Mouse (Mus musculus): ENCODE data around the gene Gm13199. TPM values are rescaled to one million over a fixed set of nuclear protein-coding genes. Genes with fewer than 3 reads are reported as not detected.
A peak's percentile ranks its signal among the peaks of the same experiment; 100 is the strongest.

Gene Gm13199
- total RNA-seq (2022), result under 1 TPM in 1 of 4 experiments, not detected in 3; 0.50 TPM

GRCm38 (mm10) chr2:5862834-5863233 is at the start of gene Gm13199:
TSS of gene Gm13199 (minus strand) at chr2:5862934.
- DNase-seq (ENCODE audit: low spot score), result no peak

- DNase-seq (ENCODE audit: low spot score), result no peak
These were observed 48.7 kb upstream of the Gm13199 start for GRCm38 (mm10) chr2:5911282-5911965.

- DNase-seq (ENCODE audit: low spot score), result peak; percentile 8
These were observed 43.9 kb upstream of the Gm13199 start for GRCm38 (mm10) chr2:5906625-5907024.

DNA sequence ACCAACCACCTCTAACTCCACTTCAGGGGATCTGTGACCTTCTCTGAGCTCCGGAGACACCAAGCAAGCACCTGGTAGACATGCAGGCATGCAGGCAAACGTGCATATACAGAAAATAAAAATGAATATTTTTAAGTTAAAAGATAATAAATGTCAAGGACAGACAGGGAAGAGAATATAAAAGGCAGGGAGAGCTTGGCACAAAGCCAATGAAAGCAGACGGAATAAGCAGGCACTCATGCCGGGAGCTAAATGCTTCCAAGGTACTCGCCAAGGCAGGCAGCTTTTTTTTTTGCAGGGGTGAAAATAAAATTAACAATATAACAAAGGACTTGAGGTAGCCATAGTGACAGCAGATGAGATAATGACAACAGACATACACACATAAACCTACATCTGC is 43.4 kb upstream of the Gm13199 start:
- peak; percentile 8 for DNase-seq (ENCODE audit: low spot score)

- DNase-seq (ENCODE audit: low spot score), result no peak
These were observed 37.4 kb upstream of the Gm13199 start for GRCm38 (mm10) chr2:5900145-5900544.

DNA sequence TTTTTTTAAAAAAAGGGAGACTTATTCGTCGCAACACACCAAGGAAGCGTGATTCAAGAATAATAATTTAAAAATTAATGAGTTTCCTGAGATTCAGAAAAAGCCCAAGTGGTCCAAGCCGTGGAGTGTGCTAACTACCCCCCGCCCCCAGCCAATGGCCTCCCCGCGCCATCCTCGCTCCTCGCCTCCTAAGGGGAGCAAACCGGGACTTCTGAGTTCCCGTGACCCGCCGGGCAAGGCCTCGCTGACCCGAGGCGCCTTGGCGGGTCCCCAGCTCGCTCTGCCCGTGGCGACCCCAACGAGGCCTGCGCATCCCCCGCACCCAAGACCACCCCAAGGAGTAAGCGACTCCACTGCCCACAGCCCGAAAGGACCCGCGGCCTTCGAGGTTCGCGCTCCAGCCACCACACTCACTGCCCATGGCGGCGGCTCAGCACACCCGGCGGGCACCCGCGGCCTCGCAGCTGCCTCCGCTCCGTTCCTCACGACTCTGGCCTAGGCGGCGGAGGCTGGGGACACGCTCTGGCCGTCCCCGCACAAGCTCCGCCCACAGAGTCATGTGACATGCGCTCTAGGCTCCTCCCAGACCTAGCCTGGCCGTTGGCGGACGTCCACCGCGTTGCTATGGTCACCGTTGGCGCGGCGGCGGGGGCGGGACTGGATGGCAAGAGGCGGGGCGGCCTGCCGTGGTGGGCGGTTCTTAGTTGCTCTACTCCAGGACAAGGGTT is 32.3 kb upstream of the Gm13199 start, which contains the start of gene Sec61a2:
Gene Sec61a2 (minus strand): TSS at position 590 of the 728 bp plus-strand sequence.
- DNase-seq (ENCODE audit: low spot score), result peak; percentile 98

GRCm38 (mm10) chr2:5894296-5894695 is 31.6 kb upstream of the Gm13199 start:
- no peak for DNase-seq (ENCODE audit: low spot score)

GRCm38 (mm10) chr2:5889412-5889811 is 26.7 kb upstream of the Gm13199 start:
- no peak for DNase-seq (ENCODE audit: low spot score)

DNA sequence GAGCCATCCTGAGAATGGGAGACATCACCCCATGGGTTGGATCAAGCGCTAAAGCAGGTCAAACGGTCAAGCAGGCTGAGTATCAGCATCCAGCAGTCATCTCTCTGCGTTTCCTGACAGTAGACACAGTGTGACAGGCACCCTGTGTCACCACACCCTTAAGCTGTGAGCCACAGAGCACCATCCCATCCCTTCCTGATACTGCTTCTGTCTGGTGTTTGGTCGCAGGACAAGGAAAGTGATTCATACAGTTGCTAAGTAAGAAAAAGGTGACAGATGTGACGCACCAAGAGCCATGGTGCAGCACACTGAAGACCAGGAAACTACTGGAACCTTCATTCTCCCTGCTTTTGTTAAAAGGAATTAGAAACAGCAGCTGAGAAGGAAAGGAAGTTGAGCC is 26.1 kb upstream of the Gm13199 start:
- no peak for DNase-seq (ENCODE audit: low spot score)

DNA sequence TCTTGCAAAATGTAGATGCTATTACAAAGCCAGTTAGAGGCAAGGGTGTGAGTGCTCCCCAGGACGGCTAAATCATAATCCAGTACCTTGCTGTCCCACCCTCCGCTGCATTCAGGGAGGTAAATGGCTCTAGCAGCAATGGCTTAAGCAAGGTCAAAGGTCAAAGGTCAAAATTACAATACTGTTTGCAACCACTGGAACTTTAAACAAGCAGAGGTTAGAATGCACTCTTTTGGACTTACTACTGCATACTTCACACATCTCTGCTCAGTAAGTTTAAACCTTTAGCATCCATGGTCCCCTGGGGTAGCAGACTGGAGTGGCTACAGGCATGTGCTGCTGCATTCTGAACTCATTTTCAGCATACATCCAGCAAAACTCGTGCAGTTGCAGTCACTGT is 14.7 kb upstream of the Gm13199 start:
- no peak for DNase-seq (ENCODE audit: low spot score)

DNA sequence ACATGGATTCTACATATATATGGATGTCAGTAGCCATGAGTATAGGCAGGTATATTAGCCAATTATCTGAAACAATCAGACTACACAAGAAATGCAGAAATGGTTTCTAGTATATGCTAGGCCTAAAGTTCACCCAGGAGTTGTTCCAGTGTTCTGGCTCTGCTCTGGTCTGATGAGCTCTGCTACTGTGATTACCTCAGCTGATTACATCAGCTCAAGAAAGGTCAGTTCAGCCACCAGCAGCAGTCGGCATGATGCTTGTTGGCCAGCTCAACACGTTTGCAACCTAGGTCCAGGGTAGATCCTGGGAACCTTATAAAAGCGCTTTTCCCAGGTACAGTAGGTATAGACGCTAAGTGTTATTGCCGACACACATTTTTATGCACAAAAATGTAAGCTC is 7.0 kb upstream of the Gm13199 start:
- DNase-seq (ENCODE audit: low spot score), result no peak

GRCm38 (mm10) chr2:5867681-5868080 is 4.9 kb upstream of the Gm13199 start:
- DNase-seq (ENCODE audit: low spot score), result no peak

- DNase-seq (ENCODE audit: low spot score), result no peak
These were observed 10.9 kb downstream of the Gm13199 start for GRCm38 (mm10) chr2:5851866-5852265.

- no peak for DNase-seq (ENCODE audit: low spot score)
These were observed 11.6 kb downstream of the Gm13199 start for GRCm38 (mm10) chr2:5851116-5851515.

DNA sequence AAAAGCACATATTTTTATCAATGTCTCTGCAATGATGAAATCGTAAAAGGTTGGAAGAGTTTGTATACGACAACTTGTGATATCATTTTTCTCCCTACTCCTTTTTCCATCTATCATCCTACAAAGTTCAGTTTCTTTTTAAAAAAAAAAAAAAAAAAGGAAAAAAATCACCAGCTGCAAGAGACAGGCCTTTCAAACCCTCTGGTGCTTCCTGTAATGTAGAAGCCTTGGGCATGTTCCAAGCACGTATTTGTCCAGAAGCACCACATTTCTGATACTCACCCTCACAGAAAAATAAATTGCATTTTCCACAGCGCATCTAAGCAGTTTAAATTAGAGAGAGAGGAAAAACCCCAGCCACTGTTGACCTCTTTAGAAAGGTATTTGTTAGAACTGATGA is 16.9 kb downstream of the Gm13199 start:
- no peak for DNase-seq (ENCODE audit: low spot score)

DNA sequence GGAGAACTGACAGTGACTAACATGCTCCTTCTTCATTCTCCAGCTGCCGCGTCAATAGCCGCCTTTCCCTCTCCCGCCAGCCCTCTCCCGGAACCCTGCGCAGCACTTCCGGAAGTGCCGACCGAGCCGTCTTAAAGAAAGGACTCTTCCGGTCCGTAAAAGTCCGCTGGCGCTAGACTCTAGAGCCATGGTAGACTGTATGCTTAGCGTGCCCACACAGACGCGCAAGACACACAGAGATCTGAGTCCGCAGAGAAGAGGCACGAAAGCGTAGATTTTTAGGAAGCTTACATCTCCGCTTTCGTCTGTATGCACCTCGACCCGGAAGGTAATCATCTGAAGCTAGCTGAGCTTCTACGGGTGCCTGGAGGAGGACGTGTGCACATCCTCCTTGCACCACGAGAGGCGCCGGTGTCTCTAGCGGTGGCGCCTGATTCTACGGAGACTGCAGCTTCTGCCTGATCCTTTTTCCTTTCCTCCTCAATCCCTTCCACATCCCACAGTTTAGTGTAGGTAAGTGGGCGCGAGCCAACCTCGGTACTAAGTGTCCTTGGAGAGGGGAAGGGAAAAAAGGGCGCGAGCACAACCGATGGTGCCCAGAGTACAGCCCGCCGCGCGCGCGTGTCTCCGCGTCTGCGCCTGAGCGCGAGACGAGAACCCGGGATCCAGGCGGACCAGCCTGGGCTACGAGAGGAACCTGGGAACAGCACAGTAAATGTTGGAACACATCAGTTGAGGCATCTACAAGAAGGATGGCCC is 17.7 kb downstream of the Gm13199 start, which contains the start of the genes Nudt5 and Cdc123:
Gene Nudt5 (plus strand): TSS at position 147 of the 759 bp plus-strand sequence.
Gene Cdc123 (minus strand): TSS at position 292 of the 759 bp plus-strand sequence.
- DNase-seq (ENCODE audit: low spot score), result peak; percentile 92

DNA sequence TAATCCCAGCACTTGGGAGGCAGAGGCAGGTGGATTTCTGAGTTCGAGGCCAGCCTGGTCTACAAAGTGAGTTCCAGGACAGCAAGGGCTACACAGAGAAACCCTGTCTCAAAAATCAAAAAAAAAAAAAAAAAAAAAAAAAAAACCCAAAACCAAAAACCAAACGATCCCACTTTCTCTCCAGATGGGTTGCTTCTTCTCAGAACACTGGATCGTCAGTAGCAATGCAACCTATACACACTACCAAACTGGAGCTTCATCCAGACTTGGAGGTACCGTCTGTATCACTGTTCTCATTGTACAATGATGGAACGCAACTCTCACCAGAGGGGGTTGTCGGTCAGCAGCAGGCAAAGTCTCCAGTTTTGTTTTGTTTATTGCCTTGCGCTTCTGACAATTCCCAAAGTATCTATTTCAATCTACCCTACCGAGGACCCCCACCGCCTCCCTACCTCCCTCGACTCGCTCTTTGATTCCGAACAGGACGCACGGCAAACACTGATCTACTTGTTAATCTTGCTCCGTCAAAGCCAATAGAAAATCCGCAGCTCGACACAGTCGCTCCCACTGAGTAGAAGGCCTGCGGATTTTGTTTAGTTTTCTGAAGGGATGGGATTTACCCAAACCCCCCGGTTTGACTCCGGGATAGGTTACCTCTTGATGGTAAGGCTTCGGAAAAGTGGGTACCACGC is 18.4 kb downstream of the Gm13199 start:
- no peak for DNase-seq (ENCODE audit: low spot score)

GRCm38 (mm10) chr2:5840815-5841214 is 21.9 kb downstream of the Gm13199 start:
- DNase-seq (ENCODE audit: low spot score), result no peak

- DNase-seq (ENCODE audit: low spot score), result no peak
These were observed 37.3 kb downstream of the Gm13199 start for GRCm38 (mm10) chr2:5825265-5825913.

DNA sequence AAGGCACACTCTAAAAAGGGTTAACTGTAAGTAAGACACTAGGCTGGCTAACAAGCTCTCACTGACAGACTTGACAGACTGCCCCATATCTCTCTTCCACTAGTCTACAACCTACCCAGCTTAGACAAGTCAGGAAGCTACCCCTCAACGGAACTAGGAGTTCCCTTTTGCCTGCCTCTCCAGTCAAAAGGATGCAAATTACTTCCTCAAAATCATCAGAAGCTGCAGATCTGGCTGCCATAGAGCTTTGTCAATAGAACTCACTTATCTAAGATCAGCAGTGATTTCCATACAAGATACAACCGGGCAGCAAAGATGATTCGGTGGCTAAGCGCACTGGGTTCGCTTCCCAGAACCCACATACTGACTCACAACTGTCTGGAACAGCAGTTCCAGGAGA is 38.0 kb downstream of the Gm13199 start:
- DNase-seq (ENCODE audit: low spot score), result no peak

- no peak for DNase-seq (ENCODE audit: low spot score)
These were observed 38.5 kb downstream of the Gm13199 start for GRCm38 (mm10) chr2:5824213-5824612.
